ENCODE assay signal across 7 mouse cellular contexts in genomic region chr2:25242101-25242506, GRCm38 (mm10). TPM values are rescaled to one million over a fixed set of nuclear protein-coding genes. Genes with fewer than 3 reads are reported as not detected.
DNase-seq lines count a peak whose midpoint lies in the region; ATAC-seq and TF ChIP-seq lines count a peak whose summit lies in the region.

TSS of gene Rnf208 (plus strand) at chr2:25242255.
TSS of gene Cysrt1 (minus strand) at chr2:25242452.

- H3K4me1 ChIP-seq in lung, adult 2 months (ENCODE audit: control insufficient read depth, insufficient read depth, low read length) = peaks cover 6% of the 10 kb centered on the region
- H3K4me1 ChIP-seq in brown adipose tissue, adult 24 weeks (ENCODE audit: control insufficient read depth, insufficient read depth, insufficient read length, low read length) = peaks cover 3% of the 10 kb centered on the region; the same call in 1 of the 2 replicates
- H3K4me1 ChIP-seq in forebrain, embryonic 12.5 days = peaks cover 31% of the 10 kb centered on the region
- peaks cover 18% of the 10 kb centered on the region for H3K4me1 ChIP-seq in liver, embryonic 11.5 days (replicated peaks; ENCODE audit: control insufficient read depth, insufficient read depth, low read length)

- H3K9ac ChIP-seq in forebrain, embryonic 12.5 days = peak within 1 kb of the TSS; percentile 77
- H3K9ac ChIP-seq in liver, embryonic 11.5 days (ENCODE audit: low read depth, low read length) = peak within 1 kb of the TSS; percentile 51

- ATAC-seq in forebrain, embryonic 12.5 days (ENCODE audit: low FRiP score) = peak; percentile 60
- ATAC-seq in liver, embryonic 11.5 days (replicated peaks; ENCODE audit: low FRiP score) = no peak

- H3K27me3 ChIP-seq in forebrain, embryonic 12.5 days = peaks cover 32% of the 10 kb centered on the region
- H3K27me3 ChIP-seq in liver, embryonic 11.5 days (replicated peaks; ENCODE audit: control insufficient read depth, insufficient read depth, low read length) = peaks cover 23% of the 10 kb centered on the region

- no peaks in the 10 kb centered on the region for H3K9me3 ChIP-seq in forebrain, embryonic 12.5 days
- no peaks in the 10 kb centered on the region for H3K9me3 ChIP-seq in liver, embryonic 11.5 days (ENCODE audit: control insufficient read depth, low read length)

- H3K4me3 ChIP-seq in lung, adult 2 months (replicated peaks; ENCODE audit: extremely low read depth, low read depth, low read length) = peak within 1 kb of the TSS; percentile 42
- H3K4me3 ChIP-seq in brown adipose tissue, adult 24 weeks (ENCODE audit: insufficient read depth, low read depth, low read length) = peak within 1 kb of the TSS; percentile 57
- H3K4me3 ChIP-seq in forebrain, embryonic 12.5 days (replicated peaks) = peak within 1 kb of the TSS; percentile 64
- H3K4me3 ChIP-seq in liver, embryonic 11.5 days (ENCODE audit: low read depth, low read length) = peak within 1 kb of the TSS; percentile 49

- H3K4me2 ChIP-seq in forebrain, embryonic 12.5 days = peak within 1 kb of the TSS; percentile 97
- peak within 1 kb of the TSS; percentile 78 for H3K4me2 ChIP-seq in liver, embryonic 11.5 days

- DNase-seq in lung, adult 2 months = no peak
- DNase-seq in lung, postnatal 4 days = no peak
- no peak for DNase-seq in liver, embryonic 11.5 days (ENCODE audit: low spot score)
- DNase-seq in right cerebral cortex, postnatal 14 days = peak; percentile 68
- DNase-seq in urinary bladder, postnatal 14 days (ENCODE audit: low spot score) = no peak

- TF ChIP-seq CTCF in lung, adult 2 months (IDR thresholded peaks at IDR 0.05; ENCODE audit: insufficient read depth, low read length) = no peak

- no peak within 1 kb of the TSS for H3K27ac ChIP-seq in brown adipose tissue, adult 24 weeks (replicated peaks; ENCODE audit: low read depth, low read length)
- 0 out of 2 replicates have a peak within 1 kb of the TSS, but pooled peaks have one; percentile 61 for H3K27ac ChIP-seq in forebrain, embryonic 12.5 days
- peak within 1 kb of the TSS; percentile 57; the same call in 1 of the 2 replicates for H3K27ac ChIP-seq in liver, embryonic 11.5 days (ENCODE audit: low read depth, low read length)

- TF ChIP-seq POLR2A in lung, adult 2 months (IDR thresholded peaks at IDR 0.05; ENCODE audit: borderline replicate concordance, extremely low read depth, low read depth, low read length) = no peak

- under 1% methylated on average over 57 of the region's 59 CpGs for WGBS in lung, adult 2 months
- under 1% methylated on average over 32 of the region's 59 CpGs for WGBS in forebrain, embryonic 12.5 days
- WGBS in liver, embryonic 11.5 days = 0% methylated on average over 58 of the region's 59 CpGs

- peaks cover 16% of the 10 kb centered on the region; the same call in 1 of the 2 replicates for H3K36me3 ChIP-seq in forebrain, embryonic 12.5 days (replicated peaks)
- peaks cover 6% of the 10 kb centered on the region; the same call in 1 of the 2 replicates for H3K36me3 ChIP-seq in liver, embryonic 11.5 days (ENCODE audit: control insufficient read depth, insufficient read depth, low read length)

RNA-seq across cellular contexts. Expression of gene Rnf208, which starts in this region (rescaled TPM):
- 14.1 and 28.6 TPM in 2 replicates for polyA plus RNA-seq in lung, adult 2 months (2012; rRNA removed)
- not detected in 2 replicates for polyA plus RNA-seq in brown adipose tissue, adult 24 weeks (2012; ENCODE audit: insufficient read depth, insufficient read length, missing spikeins)
- polyA plus RNA-seq in forebrain, embryonic 12.5 days (2016; fragmentation: Nextera tagmentation; extraction: Ambion mirVana) = 30.2 and 37.9 TPM in 2 replicates
- 7.7 and 8.1 TPM in 2 replicates for polyA plus RNA-seq in liver, embryonic 11.5 days (2014; fragmentation: Nextera tagmentation; extraction: Ambion mirVana)

RNA-seq across cellular contexts. Expression of gene Cysrt1, which starts in this region (rescaled TPM):
- 120 TPM in 1 of 2 replicates, not detected in the other for polyA plus RNA-seq in lung, adult 2 months (2012; rRNA removed)
- polyA plus RNA-seq in brown adipose tissue, adult 24 weeks (2012; ENCODE audit: insufficient read depth, insufficient read length, missing spikeins) = not detected in 2 replicates
- not detected in 2 replicates for polyA plus RNA-seq in forebrain, embryonic 12.5 days (2016; fragmentation: Nextera tagmentation; extraction: Ambion mirVana)
- not detected in 2 replicates for polyA plus RNA-seq in liver, embryonic 11.5 days (2014; fragmentation: Nextera tagmentation; extraction: Ambion mirVana)
